Mouse (Mus musculus) 3134 (cell line): ENCODE data around the gene Smim12.

Experiments used
- DNase-seq: peaks from one replicate; pipeline ENCODE4 v3.0.0-alpha.2; 2011; ENCODE audit warnings: low spot score; ENCODE audit not compliant: insufficient read length; ENCODE audit errors: extremely low read depth

Gene Smim12

GRCm38 (mm10) chr4:127233416-127234125 is 10.0 kb upstream of the Smim12 start:
- no peak for DNase-seq

- no peak for DNase-seq
These were observed 7.7 kb upstream of the Smim12 start for GRCm38 (mm10) chr4:127235742-127236487.

- DNase-seq: no peak
These were observed 7.0 kb upstream of the Smim12 start for GRCm38 (mm10) chr4:127236631-127237030.

- DNase-seq: no peak
These were observed 6.3 kb upstream of the Smim12 start for GRCm38 (mm10) chr4:127237271-127237670.

- DNase-seq: no peak
These were observed 888 bp upstream of the Smim12 start for GRCm38 (mm10) chr4:127242696-127243095.

- no peak for DNase-seq
These were observed 369 bp downstream of the Smim12 start for GRCm38 (mm10) chr4:127243953-127244352.

- peak; percentile 54 for DNase-seq
These were observed 6.2 kb downstream of the Smim12 start for GRCm38 (mm10) chr4:127249701-127250349.

- DNase-seq: no peak
These were observed 8.5 kb downstream of the Smim12 start for GRCm38 (mm10) chr4:127251963-127252585.

- no peak for DNase-seq
These were observed 13.2 kb downstream of the Smim12 start for GRCm38 (mm10) chr4:127256739-127257138.

- no peak for DNase-seq
These were observed 14.8 kb downstream of the Smim12 start for GRCm38 (mm10) chr4:127258186-127258897.

- DNase-seq: no peak
These were observed 18.0 kb downstream of the Smim12 start for GRCm38 (mm10) chr4:127261601-127262000.

- no peak for DNase-seq
These were observed 20.0 kb downstream of the Smim12 start for GRCm38 (mm10) chr4:127263438-127264182.

GRCm38 (mm10) chr4:127264183-127264554 is 20.6 kb downstream of the Smim12 start:
- no peak for DNase-seq

- DNase-seq: no peak
These were observed 34.9 kb downstream of the Smim12 start for GRCm38 (mm10) chr4:127278451-127279001.

- DNase-seq: no peak
These were observed 35.7 kb downstream of the Smim12 start for GRCm38 (mm10) chr4:127279241-127279640.

- DNase-seq: no peak
These were observed 43.3 kb downstream of the Smim12 start for GRCm38 (mm10) chr4:127286907-127287306.

GRCm38 (mm10) chr4:127289039-127289548 is 45.5 kb downstream of the Smim12 start:
- DNase-seq: no peak

GRCm38 (mm10) chr4:127292631-127293030 is 49.0 kb downstream of the Smim12 start:
- no peak for DNase-seq
